Mouse (Mus musculus) intestine, embryonic 16.5 days (tissue): Measurements from ENCODE around the gene Haus5. TPM values are rescaled to one million over a fixed set of nuclear protein-coding genes. Genes with fewer than 3 reads are reported as not detected.
A peak's percentile ranks its signal among the peaks of the same experiment; 100 is the strongest.

Experiments
- ATAC-seq: fragments of 200-750 bp; cut with Nextera tagmentation; 2 replicates; pipeline ENCODE4 v1.8.0; 2017; ENCODE audit warnings: moderate TSS enrichment, moderate library complexity
- H3K27ac ChIP-seq: fragments of 300-500 bp; sonication (generic); 2 replicates; pipeline ENCODE4 v1.5.1; 2014; ENCODE audit warnings: mild to moderate bottlenecking, low read length
- H3K27me3 ChIP-seq: fragments of 300-500 bp; sonication (generic); replicated peaks from 2 replicates; pipeline ENCODE4 v1.6.1; 2014; ENCODE audit warnings: low read length, control low read depth, mixed read lengths; ENCODE audit not compliant: control insufficient read depth, insufficient read depth
- H3K36me3 ChIP-seq: fragments of 300-500 bp; sonication (generic); 2 replicates; pipeline ENCODE4 v1.6.1; 2014; ENCODE audit warnings: low read length, control low read depth; ENCODE audit not compliant: control insufficient read depth, insufficient read depth
- H3K4me1 ChIP-seq: fragments of 300-500 bp; sonication (generic); 2 replicates; pipeline ENCODE4 v1.6.1; 2014; ENCODE audit warnings: low read length, control low read depth, mixed read lengths; ENCODE audit not compliant: control insufficient read depth, insufficient read depth
- H3K4me2 ChIP-seq: fragments of 300-500 bp; sonication (generic); 2 replicates; pipeline ENCODE4 v1.6.1; 2014; ENCODE audit warnings: low read depth, low read length, control low read depth
- H3K4me3 ChIP-seq: fragments of 300-500 bp; sonication (generic); 2 replicates; pipeline ENCODE4 v1.5.1; 2014; ENCODE audit warnings: mild to moderate bottlenecking, low read length
- H3K9ac ChIP-seq: fragments of 300-500 bp; sonication (generic); 2 replicates; pipeline ENCODE4 v1.6.1; 2014; ENCODE audit warnings: low read depth, low read length
- H3K9me3 ChIP-seq: fragments of 300-500 bp; sonication (generic); 2 replicates; pipeline ENCODE4 v1.6.1; 2016; ENCODE audit warnings: low read length, control low read depth; ENCODE audit not compliant: control insufficient read depth
- WGBS: fragments of 180-500 bp; shearing (Covaris S2); extraction: QIAGEN DNeasy Blood & Tissue Kit; methylation state at CpG from one replicate; pipeline ENCODE4 v1.1.7; 2014; 5-methylcytosine and 5-hydroxymethylcytosine counted together
- polyA plus RNA-seq: library from polyadenylated mRNA; unstranded; fragments of >200 nt; fragmentation: Nextera tagmentation; extraction: Ambion mirVana; gene quantifications from 2 replicates; pipeline ENCODE4 v1.2.1, GENCODE M21; 2015

The Haus5 gene
- polyA plus RNA-seq, 1 experiment from 2014 or later, result 39.4 TPM

DNA sequence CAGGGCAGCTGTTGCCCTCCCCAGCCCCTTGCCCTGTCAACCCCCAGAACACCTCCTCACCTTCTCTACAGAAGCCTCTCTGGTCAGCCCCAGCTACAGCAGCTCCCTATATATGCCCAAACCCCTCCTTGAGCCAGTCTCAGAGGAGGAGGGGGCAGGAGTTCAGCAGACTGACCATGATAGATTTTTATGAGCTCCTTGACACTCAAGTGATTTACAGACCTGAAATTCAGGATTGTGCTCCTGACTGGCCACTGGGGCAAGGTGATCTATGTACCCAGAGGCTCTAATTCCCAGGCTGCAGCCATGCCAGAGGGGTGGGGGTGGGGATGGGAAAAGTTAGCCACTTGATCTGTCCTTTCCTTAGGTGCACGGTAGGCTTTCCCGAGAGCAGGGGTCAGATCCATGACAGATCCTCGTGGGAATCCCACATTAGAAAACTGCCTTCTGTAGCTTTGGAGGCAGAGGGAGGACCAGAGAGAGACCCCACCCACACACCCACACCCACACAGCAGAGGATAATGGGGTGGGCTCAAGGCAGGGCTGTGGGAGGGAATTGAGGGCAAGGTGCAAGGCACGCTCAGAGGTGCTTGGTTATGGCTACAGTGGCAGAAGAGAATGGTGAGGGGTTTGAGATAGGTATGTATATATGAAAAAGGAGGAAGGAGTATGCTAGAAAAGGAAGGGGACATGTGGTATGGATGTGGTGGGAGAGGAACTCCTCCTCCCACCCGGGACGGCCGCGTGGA is 52.0 kb downstream of the Haus5 start, which contains the start of gene Upk1a:
Upk1a (minus strand) TSS at position 194 of the 749 bp plus-strand sequence.
- H3K9me3 ChIP-seq, result no peaks in the 10 kb centered on the region
- H3K9ac ChIP-seq, result no peak within 1 kb of the TSS
- H3K4me1 ChIP-seq, result peaks cover 12% of the 10 kb centered on the region
- H3K27ac ChIP-seq, result no peak within 1 kb of the TSS
- ATAC-seq, result peak; percentile 57
- H3K27me3 ChIP-seq, result no peaks in the 10 kb centered on the region
- H3K4me3 ChIP-seq, result no peak within 1 kb of the TSS
- 45% methylated on average over 8 of the region's 8 CpGs for WGBS
- H3K4me2 ChIP-seq, result no peak within 1 kb of the TSS
- peaks cover 14% of the 10 kb centered on the region; the same call in 1 of the 2 replicates for H3K36me3 ChIP-seq

DNA sequence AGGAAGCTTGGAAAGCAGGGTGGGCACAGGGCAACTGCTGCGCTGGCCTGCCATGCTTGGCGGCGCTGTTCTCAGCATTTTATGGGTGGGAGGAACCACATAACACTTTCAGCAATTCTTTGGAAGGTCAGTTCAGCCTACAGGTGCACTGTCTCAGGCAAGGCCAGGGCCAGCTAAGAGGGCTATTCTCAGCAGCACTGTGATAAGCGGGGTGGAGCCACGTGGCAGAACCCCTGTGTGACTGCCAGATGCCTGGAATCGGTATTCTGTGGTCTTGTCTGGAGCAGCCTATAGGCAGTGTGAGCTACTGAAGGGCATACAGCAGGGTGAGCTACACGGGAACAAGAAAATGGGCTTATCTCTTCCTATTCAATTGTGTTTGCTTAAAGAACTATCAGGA is 54.8 kb downstream of the Haus5 start:
- WGBS, result 38% methylated on average over 7 of the region's 7 CpGs
- H3K27me3 ChIP-seq, result no peaks in the 10 kb centered on the region
- 0 out of 2 replicates have a peak overlapping the region, but pooled peaks have one; percentile 19 for H3K27ac ChIP-seq
- ATAC-seq, result peak; percentile 49
- H3K9me3 ChIP-seq, result no peaks in the 10 kb centered on the region
- no peak overlapping the region for H3K9ac ChIP-seq
- H3K4me3 ChIP-seq, result no peak overlapping the region
- H3K4me2 ChIP-seq, result no peak overlapping the region
- H3K36me3 ChIP-seq, result no peaks in the 10 kb centered on the region
- H3K4me1 ChIP-seq, result peaks cover 12% of the 10 kb centered on the region

DNA sequence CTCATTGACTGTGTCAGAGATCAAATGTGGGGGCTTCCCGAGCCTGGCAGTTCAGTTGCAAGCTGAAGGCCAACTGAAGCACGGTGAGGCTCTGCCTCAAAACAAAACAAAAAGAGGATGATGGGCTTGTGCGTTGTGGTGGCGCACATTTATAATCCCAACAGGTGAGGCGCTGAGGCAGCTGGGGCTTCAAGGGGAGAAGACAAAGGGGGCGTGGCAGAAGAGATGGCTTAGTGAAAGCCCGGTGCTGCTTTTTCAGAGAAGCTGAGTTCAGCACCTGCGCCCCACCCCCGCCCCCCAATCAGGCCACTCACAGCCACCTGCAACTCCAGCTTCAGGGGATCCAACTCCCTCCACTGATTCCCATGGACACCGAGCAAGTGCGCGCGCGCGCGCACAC is 56.3 kb downstream of the Haus5 start:
- Histone ChIP-seq H3K9me3 (no peaks in the 10 kb centered on the region), H3K9ac (0 out of 2 replicates have a peak overlapping the region, but pooled peaks have one; percentile 30), H3K36me3 (no peaks in the 10 kb centered on the region), H3K27me3 (no peaks in the 10 kb centered on the region), H3K4me2 (no peak overlapping the region), H3K4me1 (peaks cover 12% of the 10 kb centered on the region), H3K27ac (no peak overlapping the region), H3K4me3 (no peak overlapping the region)
- ATAC-seq, result no peak
- 52% methylated on average over 16 of the region's 16 CpGs for WGBS

DNA sequence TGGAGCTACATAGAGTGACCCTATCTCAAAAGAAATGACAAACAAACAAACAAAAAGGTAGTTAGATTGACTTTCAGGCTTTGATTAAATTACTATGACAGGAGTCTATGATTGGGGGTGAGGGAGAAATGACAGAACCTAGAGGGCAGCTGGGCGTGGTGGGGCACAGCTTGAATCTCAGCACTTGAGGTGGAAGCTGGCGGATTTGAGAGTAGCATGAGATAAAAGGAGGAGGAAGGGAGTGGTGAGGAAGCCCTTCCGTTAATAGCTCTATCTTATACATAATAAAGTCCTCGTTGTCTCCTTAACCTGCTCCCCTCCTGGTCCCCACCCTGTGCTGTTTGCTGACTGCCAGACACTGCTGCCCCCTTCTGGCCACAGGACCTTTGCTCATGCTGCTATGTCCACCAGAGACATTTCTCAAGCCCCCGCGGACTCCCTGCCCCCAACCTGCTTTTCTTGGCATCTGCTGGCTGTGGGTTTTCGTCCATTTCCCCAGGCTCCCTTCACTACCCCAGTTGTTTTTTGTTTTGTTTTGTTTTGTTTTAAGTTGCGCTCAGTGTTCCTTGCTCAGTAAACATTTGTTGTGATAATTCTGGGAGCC is 57.0 kb downstream of the Haus5 start:
- H3K4me1 ChIP-seq, result peaks cover 11% of the 10 kb centered on the region
- peak; percentile 45; the same call in 1 of the 2 replicates for ATAC-seq
- no peaks in the 10 kb centered on the region for H3K27me3 ChIP-seq
- 24% methylated on average over 8 of the region's 8 CpGs for WGBS
- no peak overlapping the region for H3K4me2 ChIP-seq
- no peaks in the 10 kb centered on the region for H3K36me3 ChIP-seq
- H3K4me3 ChIP-seq, result no peak overlapping the region
- H3K27ac ChIP-seq, result no peak overlapping the region
- H3K9ac ChIP-seq, result 0 out of 2 replicates have a peak overlapping the region, but pooled peaks have one; percentile 30
- no peaks in the 10 kb centered on the region for H3K9me3 ChIP-seq

DNA sequence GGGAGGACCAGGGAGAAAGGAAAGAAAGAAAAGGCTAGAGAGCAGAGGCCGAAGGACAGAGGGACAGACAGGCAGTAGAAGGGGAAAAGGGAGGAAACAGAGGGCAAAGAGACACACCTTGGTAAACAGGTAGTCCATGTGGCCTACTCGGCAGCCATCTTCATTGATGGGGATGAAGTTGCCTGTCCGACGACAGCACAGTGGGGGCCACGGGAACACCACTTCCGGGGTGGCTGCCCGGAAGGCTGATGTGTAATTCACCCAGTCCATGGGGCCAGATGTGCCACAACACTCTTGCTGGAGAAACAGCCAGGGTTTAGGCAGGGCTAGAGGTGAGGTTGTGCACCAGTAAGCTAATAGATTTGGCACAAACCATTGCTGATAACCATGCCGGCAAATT is 59.9 kb downstream of the Haus5 start:
- Histone ChIP-seq H3K9ac (no peak overlapping the region), H3K27ac (no peak overlapping the region), H3K36me3 (no peaks in the 10 kb centered on the region), H3K4me1 (peaks cover 19% of the 10 kb centered on the region), H3K4me3 (no peak overlapping the region), H3K9me3 (no peaks in the 10 kb centered on the region), H3K27me3 (no peaks in the 10 kb centered on the region), H3K4me2 (no peak overlapping the region)
- WGBS, result 83% methylated on average over 8 of the region's 8 CpGs
- ATAC-seq, result no peak

DNA sequence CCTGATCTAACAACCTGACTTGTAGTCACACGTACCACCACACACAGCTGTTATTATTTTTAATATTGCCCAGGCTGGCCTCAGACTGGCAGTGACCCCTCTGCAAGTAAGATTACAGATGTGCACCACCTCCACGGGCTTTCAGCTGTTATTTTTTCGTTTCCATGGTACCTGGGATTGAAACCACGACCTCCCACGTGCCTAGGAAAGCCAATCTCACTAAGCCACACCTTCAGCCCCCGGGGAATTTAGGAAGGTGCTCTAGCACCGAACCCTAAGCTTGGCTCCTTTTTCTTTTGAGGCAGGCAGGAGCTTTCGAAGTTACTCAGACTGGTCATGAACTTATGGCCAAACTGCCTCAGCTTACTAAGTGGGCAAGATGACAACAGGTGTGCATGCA is 60.4 kb downstream of the Haus5 start:
- H3K27ac ChIP-seq, result no peak overlapping the region
- no peak overlapping the region for H3K4me3 ChIP-seq
- H3K9ac ChIP-seq, result no peak overlapping the region
- no peak for ATAC-seq
- WGBS, result 64% methylated on average over 8 of the region's 8 CpGs
- H3K4me2 ChIP-seq, result no peak overlapping the region
- no peaks in the 10 kb centered on the region for H3K9me3 ChIP-seq
- H3K27me3 ChIP-seq, result no peaks in the 10 kb centered on the region
- H3K36me3 ChIP-seq, result no peaks in the 10 kb centered on the region
- peaks cover 23% of the 10 kb centered on the region for H3K4me1 ChIP-seq

Other genes starting within 250 kb of the Haus5 start
- 2.4 and 3.1 TPM in 2 replicates for gene Hcst, start 245.1 kb downstream of the Haus5 start, polyA plus RNA-seq
- gene Nfkbid, start 243.3 kb downstream of the Haus5 start, polyA plus RNA-seq, result 2.6 TPM in 2 replicates
- 32.4 and 33.3 TPM in 2 replicates for gene Aplp1, start 219.5 kb downstream of the Haus5 start, polyA plus RNA-seq
- gene Kirrel2, start 207.3 kb downstream of the Haus5 start, polyA plus RNA-seq, result 1.0 and 1.1 TPM in 2 replicates
- 0.94 and 1.8 TPM in 2 replicates for gene Nphs1, start 206.7 kb downstream of the Haus5 start, polyA plus RNA-seq
- gene Prodh2, start 171.4 kb downstream of the Haus5 start, polyA plus RNA-seq, result 9.9 and 13.0 TPM in 2 replicates
- 5.6 and 6.4 TPM in 2 replicates for gene Arhgap33, start 129.9 kb downstream of the Haus5 start, polyA plus RNA-seq
- gene Hspb6, start 112.8 kb downstream of the Haus5 start, polyA plus RNA-seq, result 48.4 and 53.8 TPM in 2 replicates
- 6.3 and 7.6 TPM in 2 replicates for gene Proser3, start 112.7 kb downstream of the Haus5 start, polyA plus RNA-seq
- gene Lin37, start 105.2 kb downstream of the Haus5 start, polyA plus RNA-seq, result 44.5 and 50.0 TPM in 2 replicates
- gene U2af1l4, start 101.7 kb downstream of the Haus5 start, polyA plus RNA-seq, result 71.2 and 73.8 TPM in 2 replicates
- 9.2 and 9.3 TPM in 2 replicates for gene Gm49396, start 101.7 kb downstream of the Haus5 start, polyA plus RNA-seq
- gene Psenen, start 101.4 kb downstream of the Haus5 start, polyA plus RNA-seq, result 158 and 168 TPM in 2 replicates
- 3.7 and 5.4 TPM in 2 replicates for gene Igflr1, start 99.6 kb downstream of the Haus5 start, polyA plus RNA-seq
- gene Kmt2b, start 76.3 kb downstream of the Haus5 start, polyA plus RNA-seq, result 6.8 and 7.1 TPM in 2 replicates
- gene Zbtb32, start 66.1 kb downstream of the Haus5 start, polyA plus RNA-seq, result 1.2 and 1.9 TPM in 2 replicates
- 5.9 and 7.3 TPM in 2 replicates for gene Upk1a, start 52.1 kb downstream of the Haus5 start, polyA plus RNA-seq
- gene Cox6b1, start 38.8 kb downstream of the Haus5 start, polyA plus RNA-seq, result 1,335 and 1,344 TPM in 2 replicates
- not detected in 2 replicates for gene Etv2, start 29.1 kb downstream of the Haus5 start, polyA plus RNA-seq
- 93.8 and 95.7 TPM in 2 replicates for gene Rbm42, start 14.7 kb downstream of the Haus5 start, polyA plus RNA-seq
- not detected in 2 replicates for gene Pmis2, start 6.6 kb upstream of the Haus5 start, polyA plus RNA-seq
- 4.7 and 4.8 TPM in 2 replicates for gene 2200002J24Rik, start 33.9 kb upstream of the Haus5 start, polyA plus RNA-seq
- gene Atp4a, start 47.2 kb upstream of the Haus5 start, polyA plus RNA-seq, result 1.6 and 2.5 TPM in 2 replicates
- gene Tmem147, start 64.5 kb upstream of the Haus5 start, polyA plus RNA-seq, result 242 and 249 TPM in 2 replicates
- gene Gapdhs, start 78.7 kb upstream of the Haus5 start, polyA plus RNA-seq, result 0.32 TPM in 1 of 2 replicates, not detected in the other
- 0.89 and 1.6 TPM in 2 replicates for gene Sbsn, start 86.5 kb upstream of the Haus5 start, polyA plus RNA-seq
- gene Dmkn, start 98.8 kb upstream of the Haus5 start, polyA plus RNA-seq, result 4.4 and 5.8 TPM in 2 replicates
- gene Krtdap, start 122.9 kb upstream of the Haus5 start, polyA plus RNA-seq, result 1.5 and 3.4 TPM in 2 replicates
- 10.9 and 11.7 TPM in 2 replicates for gene Ffar2, start 158.8 kb upstream of the Haus5 start, polyA plus RNA-seq
- gene Ffar3, start 191.2 kb upstream of the Haus5 start, polyA plus RNA-seq, result 0.78 TPM in 2 replicates
- 0.35 and 0.37 TPM in 2 replicates for gene Ffar1, start 196.6 kb upstream of the Haus5 start, polyA plus RNA-seq
- 0.62 and 0.70 TPM in 2 replicates for gene Cd22, start 215.3 kb upstream of the Haus5 start, polyA plus RNA-seq
- gene Mag, start 249.9 kb upstream of the Haus5 start, polyA plus RNA-seq, result 0.31 TPM in 2 replicates